Mouse (Mus musculus) inflammation-experienced regulatory T-cells, adult 6 months (primary cell): Measurements from ENCODE around the gene Akr1b10. TPM values are rescaled to one million over a fixed set of nuclear protein-coding genes. Genes with fewer than 3 reads are reported as not detected.

Experiments used
- polyA plus RNA-seq, 3 experiments: library from polyadenylated mRNA; unstranded; fragments of 100-300 nt; shearing (Covaris generic); gene quantifications; one replicate each; pipeline ENCODE4 v1.2.1; 2017

The Akr1b10 gene
- polyA plus RNA-seq, 3 experiments from 2014 or later = 42.7 to 61.2 (median 50.5) TPM

Other genes with a start within 250 kb of the Akr1b10 start
- gene Slc35b4, start 207.1 kb upstream of the Akr1b10 start, polyA plus RNA-seq = 10 to 100 TPM; 28.3 to 31.6 (median 31.2) TPM
- 100 to 1,000 TPM; 371 to 476 (median 432) TPM for gene Akr1b3, start 66.7 kb upstream of the Akr1b10 start, polyA plus RNA-seq
- under 1 TPM in 1 of 3 experiments, not detected in 2; 0.58 TPM for gene Akr1b8, start 30.1 kb upstream of the Akr1b10 start, polyA plus RNA-seq
- not detected for gene Akr1b7, start 28.1 kb downstream of the Akr1b10 start, polyA plus RNA-seq
- gene Bpgm, start 92.0 kb downstream of the Akr1b10 start, polyA plus RNA-seq = 10 to 100 TPM; 18.5 to 29.6 (median 20.1) TPM
- gene Cald1, start 214.3 kb downstream of the Akr1b10 start, polyA plus RNA-seq = under 1 TPM in 2 of 3 experiments, not detected in 1; 0.21 to 0.59 TPM